Comparison of ENCODE assay signal across 15 mouse cellular contexts in genomic region chr7:67716213-67716878, GRCm38 (mm10). TPM values are rescaled to one million over a fixed set of nuclear protein-coding genes. Genes with fewer than 3 reads are reported as not detected.
DNase-seq lines count a peak whose midpoint lies in the region; ATAC-seq and TF ChIP-seq lines count a peak whose summit lies in the region.
"Had no signal": no experiment of that assay in that cellular context is flagged by ENCODE, and none has a peak within 500 bp of the region (broad histone marks: within the 10 kb centered on the region; RNA-seq: fewer than 3 reads in every experiment).

No protein-coding gene starts in this region.

- H3K36me3 ChIP-seq in lung, embryonic 14.5 days (ENCODE audit: insufficient read depth) = peaks cover 38% of the 10 kb centered on the region
- H3K36me3 ChIP-seq in embryonic facial prominence, embryonic 15.5 days = peaks cover 29% of the 10 kb centered on the region
- peaks cover 24% of the 10 kb centered on the region for H3K36me3 ChIP-seq in kidney, embryonic 14.5 days (ENCODE audit: control insufficient read depth, insufficient read depth, low read length)
- H3K36me3 ChIP-seq: G1E had no signal

- no peak overlapping the region for H3K4me3 ChIP-seq in lung, embryonic 14.5 days (ENCODE audit: low read depth, low read length)
- no peak overlapping the region for H3K4me3 ChIP-seq in embryonic facial prominence, embryonic 15.5 days (replicated peaks)
- no peak overlapping the region for H3K4me3 ChIP-seq in kidney, embryonic 14.5 days (ENCODE audit: low read length)
- H3K4me3 ChIP-seq: erythroblast, embryonic 14.5 days; limb, embryonic 12.5 days had no signal

- 28% methylated on average over 11 of the region's 11 CpGs for WGBS in lung, embryonic 14.5 days
- WGBS in embryonic facial prominence, embryonic 15.5 days = 71% methylated on average over 11 of the region's 11 CpGs
- WGBS in kidney, embryonic 14.5 days = 83% methylated on average over 11 of the region's 11 CpGs

- peak; percentile 10 for ATAC-seq in frontal cortex, adult (ENCODE audit: low TSS enrichment)
- ATAC-seq in lung, embryonic 14.5 days (ENCODE audit: insufficient read depth) = peak; percentile 91
- peak; percentile 63 for ATAC-seq in embryonic facial prominence, embryonic 15.5 days (ENCODE audit: insufficient number of reproducible peaks, low FRiP score, low TSS enrichment, low read depth)
- no peak for ATAC-seq in kidney, embryonic 14.5 days (ENCODE audit: low FRiP score, low TSS enrichment)

- DNase-seq in frontal cortex, postnatal 36 days (ENCODE audit: low spot score in 2 of 2) = no peak
- DNase-seq in lung, embryonic 14.5 days = peak; percentile 81
- no peak for DNase-seq in lung, postnatal 25 days (ENCODE audit: low spot score)
- DNase-seq in lung, postnatal 4 days = peak; percentile 36 to 74
- DNase-seq in cerebellum, adult 11-12 months = no peak
- DNase-seq: gastrocnemius, postnatal 10 days; kidney, postnatal 10 days; retina, postnatal 1 day had no signal

- peaks cover 23% of the 10 kb centered on the region for H3K4me1 ChIP-seq in lung, embryonic 14.5 days (ENCODE audit: insufficient read depth)
- peaks cover 18% of the 10 kb centered on the region for H3K4me1 ChIP-seq in embryonic facial prominence, embryonic 15.5 days
- H3K4me1 ChIP-seq in kidney, embryonic 14.5 days (ENCODE audit: control insufficient read depth, insufficient read depth, low read length) = no peaks in the 10 kb centered on the region

- TF ChIP-seq CTCF in lung, embryonic 14.5 days (IDR thresholded peaks at IDR 0.05; ENCODE audit: low read depth) = no peak

- no peak overlapping the region for H3K27ac ChIP-seq in lung, embryonic 14.5 days (ENCODE audit: low read depth)
- H3K27ac ChIP-seq in embryonic facial prominence, embryonic 15.5 days (replicated peaks) = no peak overlapping the region
- H3K27ac ChIP-seq in kidney, embryonic 14.5 days (ENCODE audit: low read depth, low read length) = no peak overlapping the region
- H3K27ac ChIP-seq: limb, embryonic 12.5 days; macrophage had no signal

- H3K4me2 ChIP-seq in lung, embryonic 14.5 days = no peak overlapping the region
- H3K4me2 ChIP-seq in embryonic facial prominence, embryonic 15.5 days (replicated peaks) = no peak overlapping the region
- H3K4me2 ChIP-seq in kidney, embryonic 14.5 days (replicated peaks; ENCODE audit: low read depth, low read length) = no peak overlapping the region
- H3K4me2 ChIP-seq: limb, embryonic 12.5 days had no signal

- H3K27me3 ChIP-seq in lung, embryonic 14.5 days (ENCODE audit: insufficient read depth, low read length) = no peaks in the 10 kb centered on the region
- no peaks in the 10 kb centered on the region for H3K27me3 ChIP-seq in embryonic facial prominence, embryonic 15.5 days
- no peaks in the 10 kb centered on the region for H3K27me3 ChIP-seq in kidney, embryonic 14.5 days (ENCODE audit: control insufficient read depth, insufficient read depth, low read length)
- H3K27me3 ChIP-seq: limb, embryonic 12.5 days had no signal

- H3K9ac ChIP-seq in lung, embryonic 14.5 days = no peak overlapping the region
- H3K9ac ChIP-seq in embryonic facial prominence, embryonic 15.5 days = no peak overlapping the region
- H3K9ac ChIP-seq in kidney, embryonic 14.5 days (ENCODE audit: low read depth, low read length) = no peak overlapping the region
- H3K9ac ChIP-seq: limb, embryonic 12.5 days had no signal

- H3K9me3 ChIP-seq in lung, embryonic 14.5 days (ENCODE audit: low read depth, low read length) = no peaks in the 10 kb centered on the region
- H3K9me3 ChIP-seq in embryonic facial prominence, embryonic 15.5 days (replicated peaks) = no peaks in the 10 kb centered on the region
- no peaks in the 10 kb centered on the region for H3K9me3 ChIP-seq in kidney, embryonic 14.5 days (ENCODE audit: control insufficient read depth, low read length)

RNA-seq across cellular contexts. Expression of gene Synm, which starts 43.2 kb away (rescaled TPM):
- polyA plus RNA-seq in lung, embryonic 14.5 days (2014; fragmentation: Nextera tagmentation; extraction: Ambion mirVana) = 4.8 and 5.6 TPM in 2 replicates
- 1.1 and 1.9 TPM in 2 replicates for polyA plus RNA-seq in embryonic facial prominence, embryonic 15.5 days (2015; fragmentation: Nextera tagmentation; extraction: Ambion mirVana)
- polyA plus RNA-seq in kidney, embryonic 14.5 days (2014; fragmentation: Nextera tagmentation; extraction: Ambion mirVana) = 0.70 and 1.3 TPM in 2 replicates
- polyA plus RNA-seq: G1E, macrophage had no signal

Comparison
In these comparisons a context has a peak if more than half of its experiments do, and no peak if none do; other contexts are left out.
1. DNase-seq: peak in lung, embryonic 14.5 days (single experiment) and lung, postnatal 4 days (2 of 2); none in frontal cortex, postnatal 36 days (0 of 2), lung, postnatal 25 days (single experiment) and cerebellum, adult 11-12 months (single experiment).